Mouse (Mus musculus): ENCODE results near the gene Ankrd13a. TPM values are rescaled to one million over a fixed set of nuclear protein-coding genes. Genes with fewer than 3 reads are reported as not detected.

The Ankrd13a gene
- polyA plus RNA-seq, 1 experiment from 2014 or later, result 89.3 TPM

GRCm38 (mm10) chr5:114745581-114745980 lies 28.9 kb upstream of the Ankrd13a start:
- no peak for ATAC-seq (ENCODE audit: low FRiP score, low read depth)
- Histone ChIP-seq H3K36me3 (peaks cover 83% of the 10 kb centered on the region), H3K4me3 (no peak overlapping the region), H3K27me3 (replicated peaks) (no peaks in the 10 kb centered on the region), H3K27ac (no peak overlapping the region), H3K9me3 (no peaks in the 10 kb centered on the region), H3K9ac (no peak overlapping the region), H3K4me2 (replicated peaks) (no peak overlapping the region), H3K4me1 (no peaks in the 10 kb centered on the region)
- 98% methylated on average over 5 of the region's 5 CpGs for WGBS

GRCm38 (mm10) chr5:114746886-114747285 lies 27.6 kb upstream of the Ankrd13a start:
- ATAC-seq (ENCODE audit: low FRiP score, low read depth), result no peak
- no peak overlapping the region for H3K4me3 ChIP-seq
- H3K36me3 ChIP-seq, result peaks cover 86% of the 10 kb centered on the region
- H3K27ac ChIP-seq, result no peak overlapping the region
- WGBS, result 94% methylated on average over 4 of the region's 4 CpGs
- no peaks in the 10 kb centered on the region for H3K27me3 ChIP-seq (replicated peaks)
- H3K9me3 ChIP-seq, result no peaks in the 10 kb centered on the region
- no peak overlapping the region for H3K4me2 ChIP-seq (replicated peaks)
- H3K9ac ChIP-seq, result no peak overlapping the region
- H3K4me1 ChIP-seq, result no peaks in the 10 kb centered on the region

- no peak overlapping the region for H3K4me3 ChIP-seq
- H3K9me3 ChIP-seq, result no peaks in the 10 kb centered on the region
- H3K27me3 ChIP-seq (replicated peaks), result no peaks in the 10 kb centered on the region
- no peak overlapping the region for H3K27ac ChIP-seq
- H3K36me3 ChIP-seq, result peaks cover 86% of the 10 kb centered on the region
- 94% methylated on average over 5 of the region's 5 CpGs for WGBS
- ATAC-seq (ENCODE audit: low FRiP score, low read depth), result no peak
- no peaks in the 10 kb centered on the region for H3K4me1 ChIP-seq
- H3K9ac ChIP-seq, result no peak overlapping the region
- no peak overlapping the region for H3K4me2 ChIP-seq (replicated peaks)
Observed at GRCm38 (mm10) chr5:114747521-114747920, 27.0 kb upstream of the Ankrd13a start.

- Histone ChIP-seq H3K4me2 (replicated peaks) (no peak overlapping the region), H3K36me3 (peaks cover 82% of the 10 kb centered on the region)
- 81% methylated on average over 10 of the region's 10 CpGs for WGBS
Observed at GRCm38 (mm10) chr5:114750325-114750724, 24.2 kb upstream of the Ankrd13a start.

GRCm38 (mm10) chr5:114752397-114752796 lies 22.1 kb upstream of the Ankrd13a start:
- no peak overlapping the region for H3K4me2 ChIP-seq (replicated peaks)
- H3K27me3 ChIP-seq (replicated peaks), result no peaks in the 10 kb centered on the region
- H3K9me3 ChIP-seq, result no peaks in the 10 kb centered on the region
- no peaks in the 10 kb centered on the region for H3K4me1 ChIP-seq
- peaks cover 80% of the 10 kb centered on the region for H3K36me3 ChIP-seq
- no peak overlapping the region for H3K27ac ChIP-seq
- H3K9ac ChIP-seq, result no peak overlapping the region
- H3K4me3 ChIP-seq, result no peak overlapping the region
- ATAC-seq (ENCODE audit: low FRiP score, low read depth), result no peak
- 90% methylated on average over 10 of the region's 10 CpGs for WGBS

More at GRCm38 (mm10) chr5:114750325-114750724, 24.2 kb upstream of the Ankrd13a start:
- Histone ChIP-seq H3K9ac (no peak overlapping the region), H3K9me3 (no peaks in the 10 kb centered on the region), H3K4me1 (no peaks in the 10 kb centered on the region), H3K4me3 (no peak overlapping the region), H3K27ac (no peak overlapping the region), H3K27me3 (replicated peaks) (no peaks in the 10 kb centered on the region)
- ATAC-seq (ENCODE audit: low FRiP score, low read depth), result no peak

GRCm38 (mm10) chr5:114753384-114753783 lies 21.1 kb upstream of the Ankrd13a start:
- Histone ChIP-seq H3K4me2 (replicated peaks) (no peak overlapping the region), H3K4me1 (no peaks in the 10 kb centered on the region), H3K27ac (no peak overlapping the region), H3K9me3 (no peaks in the 10 kb centered on the region), H3K27me3 (replicated peaks) (no peaks in the 10 kb centered on the region), H3K36me3 (peaks cover 74% of the 10 kb centered on the region), H3K9ac (no peak overlapping the region), H3K4me3 (no peak overlapping the region)
- 92% methylated on average over 12 of the region's 12 CpGs for WGBS
- ATAC-seq (ENCODE audit: low FRiP score, low read depth), result no peak

- Histone ChIP-seq H3K9me3 (no peaks in the 10 kb centered on the region), H3K36me3 (peaks cover 69% of the 10 kb centered on the region), H3K4me2 (replicated peaks) (no peak overlapping the region), H3K9ac (no peak overlapping the region), H3K27me3 (replicated peaks) (no peaks in the 10 kb centered on the region), H3K4me3 (no peak overlapping the region), H3K4me1 (no peaks in the 10 kb centered on the region), H3K27ac (no peak overlapping the region)
- ATAC-seq (ENCODE audit: low FRiP score, low read depth), result no peak
- 93% methylated on average over 5 of the region's 5 CpGs for whole genome bisulfite sequencing
Observed at GRCm38 (mm10) chr5:114759536-114760090, 14.9 kb upstream of the Ankrd13a start.

GRCm38 (mm10) chr5:114761980-114762379 lies 12.5 kb upstream of the Ankrd13a start:
- ATAC-seq (ENCODE audit: low FRiP score, low read depth), result no peak
- no peaks in the 10 kb centered on the region for H3K27me3 ChIP-seq (replicated peaks)
- no peak overlapping the region for H3K4me3 ChIP-seq
- no peak overlapping the region for H3K9ac ChIP-seq
- WGBS, result 93% methylated on average over 8 of the region's 8 CpGs
- peaks cover 73% of the 10 kb centered on the region for H3K36me3 ChIP-seq
- H3K9me3 ChIP-seq, result no peaks in the 10 kb centered on the region
- no peak overlapping the region for H3K4me2 ChIP-seq (replicated peaks)
- no peaks in the 10 kb centered on the region for H3K4me1 ChIP-seq
- H3K27ac ChIP-seq, result no peak overlapping the region

- no peaks in the 10 kb centered on the region for H3K9me3 ChIP-seq
- H3K4me3 ChIP-seq, result no peak overlapping the region
- 87% methylated on average over 18 of the region's 18 CpGs for WGBS
- no peak overlapping the region for H3K9ac ChIP-seq
- H3K4me1 ChIP-seq, result peaks cover under 1% of the 10 kb centered on the region; the same call in 1 of the 2 replicates
- no peak overlapping the region for H3K4me2 ChIP-seq (replicated peaks)
- H3K36me3 ChIP-seq, result peaks cover 57% of the 10 kb centered on the region
- no peak overlapping the region for H3K27ac ChIP-seq
- ATAC-seq (ENCODE audit: low FRiP score, low read depth), result no peak
- H3K27me3 ChIP-seq (replicated peaks), result no peaks in the 10 kb centered on the region
Observed at GRCm38 (mm10) chr5:114764812-114765735, 9.4 kb upstream of the Ankrd13a start.

GRCm38 (mm10) chr5:114766686-114767085 lies 7.8 kb upstream of the Ankrd13a start:
- 95% methylated on average over 8 of the region's 8 CpGs for WGBS
- Histone ChIP-seq H3K9me3 (no peaks in the 10 kb centered on the region), H3K9ac (no peak overlapping the region), H3K4me1 (peaks cover 9% of the 10 kb centered on the region; the same call in 1 of the 2 replicates), H3K27me3 (replicated peaks) (no peaks in the 10 kb centered on the region), H3K27ac (no peak overlapping the region), H3K4me3 (no peak overlapping the region), H3K4me2 (replicated peaks) (no peak overlapping the region), H3K36me3 (peaks cover 45% of the 10 kb centered on the region)
- ATAC-seq (ENCODE audit: low FRiP score, low read depth), result no peak

GRCm38 (mm10) chr5:114767185-114767584 lies 7.3 kb upstream of the Ankrd13a start:
- H3K4me1 ChIP-seq, result peaks cover 14% of the 10 kb centered on the region
- no peak for ATAC-seq (ENCODE audit: low FRiP score, low read depth)
- no peak overlapping the region for H3K9ac ChIP-seq
- H3K4me2 ChIP-seq (replicated peaks), result no peak overlapping the region
- no peaks in the 10 kb centered on the region for H3K9me3 ChIP-seq
- H3K36me3 ChIP-seq, result peaks cover 40% of the 10 kb centered on the region
- no peak overlapping the region for H3K27ac ChIP-seq
- no peak overlapping the region for H3K4me3 ChIP-seq
- H3K27me3 ChIP-seq (replicated peaks), result no peaks in the 10 kb centered on the region
- WGBS, result 89% methylated on average over 7 of the region's 7 CpGs

- peaks cover 15% of the 10 kb centered on the region for H3K36me3 ChIP-seq
- peak overlapping the region; percentile 14; the same call in 1 of the 2 replicates for H3K4me2 ChIP-seq (replicated peaks)
- H3K9me3 ChIP-seq, result no peaks in the 10 kb centered on the region
- peaks cover 18% of the 10 kb centered on the region for H3K4me1 ChIP-seq
- WGBS, result 93% methylated on average over 8 of the region's 8 CpGs
- H3K9ac ChIP-seq, result no peak overlapping the region
- H3K27ac ChIP-seq, result no peak overlapping the region
- H3K27me3 ChIP-seq (replicated peaks), result no peaks in the 10 kb centered on the region
- no peak overlapping the region for H3K4me3 ChIP-seq
- no peak for ATAC-seq (ENCODE audit: low FRiP score, low read depth)
Observed at GRCm38 (mm10) chr5:114769786-114770185, 4.7 kb upstream of the Ankrd13a start.
